Mouse (Mus musculus) spleen, adult 18-20 months (tissue): ENCODE results near the gene Elp4.

Experiments used
- DNase-seq, 2 experiments: peaks; one replicate each; pipeline ENCODE4 v3.0.0; 2022; ENCODE audit warnings: mixed read lengths in 2 of 2

The Elp4 gene

GRCm38 (mm10) chr2:105715409-105716115 lies 188.8 kb downstream of the Elp4 start:
- DNase-seq: no peak

- DNase-seq: no peak
Observed at GRCm38 (mm10) chr2:105710511-105710910, 193.9 kb downstream of the Elp4 start.

- DNase-seq: no peak
Observed at GRCm38 (mm10) chr2:105709126-105709525, 195.2 kb downstream of the Elp4 start.

GRCm38 (mm10) chr2:105705320-105705719 lies 199.0 kb downstream of the Elp4 start:
- no peak for DNase-seq

GRCm38 (mm10) chr2:105702586-105702985 lies 201.8 kb downstream of the Elp4 start:
- DNase-seq: no peak

- DNase-seq: no peak
Observed at GRCm38 (mm10) chr2:105701781-105702180, 202.6 kb downstream of the Elp4 start.

- DNase-seq: no peak
Observed at GRCm38 (mm10) chr2:105698631-105699030, 205.7 kb downstream of the Elp4 start.

GRCm38 (mm10) chr2:105697741-105698140 lies 206.6 kb downstream of the Elp4 start:
- no peak for DNase-seq

- no peak for DNase-seq
Observed at GRCm38 (mm10) chr2:105691296-105691695, 213.1 kb downstream of the Elp4 start.

- no peak for DNase-seq
Observed at GRCm38 (mm10) chr2:105689771-105690639, 214.4 kb downstream of the Elp4 start.

GRCm38 (mm10) chr2:105689304-105689770 lies 215.0 kb downstream of the Elp4 start:
- DNase-seq: no peak

- DNase-seq: no peak
Observed at GRCm38 (mm10) chr2:105688436-105689303, 215.7 kb downstream of the Elp4 start.

GRCm38 (mm10) chr2:105688011-105688410 lies 216.4 kb downstream of the Elp4 start:
- no peak for DNase-seq

GRCm38 (mm10) chr2:105687317-105687991 lies 216.9 kb downstream of the Elp4 start:
- no peak for DNase-seq

GRCm38 (mm10) chr2:105686363-105687316 lies 217.7 kb downstream of the Elp4 start:
- no peak for DNase-seq

- DNase-seq: no peak
Observed at GRCm38 (mm10) chr2:105685651-105686050, 218.7 kb downstream of the Elp4 start.

GRCm38 (mm10) chr2:105684991-105685650 lies 219.2 kb downstream of the Elp4 start:
- no peak for DNase-seq

- DNase-seq: no peak
Observed at GRCm38 (mm10) chr2:105683771-105684410, 220.5 kb downstream of the Elp4 start.

- DNase-seq: no peak
Observed at GRCm38 (mm10) chr2:105682634-105683351, 221.6 kb downstream of the Elp4 start.
